Mouse (Mus musculus): Measurements from ENCODE around the gene Frrs1. TPM values are rescaled to one million over a fixed set of nuclear protein-coding genes. Genes with fewer than 3 reads are reported as not detected.

Frrs1 gene
- polyA plus RNA-seq, 2 experiments = 20.5 to 30.5 TPM

DNA sequence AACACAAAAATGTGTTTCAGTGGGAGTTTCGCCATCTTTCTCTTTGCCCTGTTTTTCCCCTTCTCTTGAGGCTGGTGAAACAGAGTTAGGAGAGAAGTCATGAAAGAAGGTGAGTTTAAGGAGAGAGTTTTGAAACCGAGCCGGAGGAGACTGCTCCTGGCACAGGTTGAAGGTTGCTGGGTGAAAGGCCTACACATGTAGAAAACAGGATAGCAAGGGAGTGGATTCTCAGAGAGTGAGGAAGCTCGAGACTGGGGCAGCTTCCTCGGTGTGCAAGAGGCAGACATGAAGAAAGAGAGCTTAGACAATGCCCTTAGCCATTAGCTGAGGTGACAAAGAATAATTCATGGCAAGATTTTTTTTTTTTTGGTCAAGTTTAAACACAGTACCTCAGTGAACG lies 94.1 kb downstream of the Frrs1 start:
- H3K4me1 ChIP-seq (replicated peaks; ENCODE audit: control insufficient read depth in 2 of 2, insufficient read depth in 2 of 2, low read length in 1 of 2) = 0 out of 4 replicates have a peak, but pooled peaks cover 0 to 2% of the 10 kb centered on the region in 2 experiments
- H3K27ac ChIP-seq = no peak overlapping the region
- no peaks in the 10 kb centered on the region for H3K27me3 ChIP-seq (ENCODE audit: control insufficient read depth, insufficient read depth, low read length)
- H3K4me2 ChIP-seq (ENCODE audit: low read depth) = no peak overlapping the region
- ATAC-seq (ENCODE audit: insufficient read depth) (no peak), DNase-seq (ENCODE audit: low read depth in 3 of 3, low spot score in 3 of 3) (no peak)
- no peak overlapping the region for H3K9ac ChIP-seq (replicated peaks)
- 55% methylated on average over 6 of the region's 6 CpGs for WGBS (ENCODE audit: insufficient replicate concordance)
- no peaks in the 10 kb centered on the region for H3K9me3 ChIP-seq (ENCODE audit: control insufficient read depth, low read length)
- no peak overlapping the region for H3K4me3 ChIP-seq (ENCODE audit: insufficient read depth in 1 of 2, low read depth in 2 of 2, low read length in 2 of 2)
- TF ChIP-seq EP300 (IDR thresholded peaks at IDR 0.05; ENCODE audit: low read depth) (no peak), CTCF (IDR thresholded peaks at IDR 0.05; ENCODE audit: low read depth) (no peak)
- H3K36me3 ChIP-seq (replicated peaks; ENCODE audit: control insufficient read depth, insufficient read depth, low read depth) = no peaks in the 10 kb centered on the region

- Histone ChIP-seq H3K27ac (no peak overlapping the region), H3K36me3 (replicated peaks; ENCODE audit: control insufficient read depth, insufficient read depth, low read depth) (no peaks in the 10 kb centered on the region), H3K4me3 (ENCODE audit: insufficient read depth in 1 of 2, low read depth in 2 of 2, low read length in 2 of 2) (no peak overlapping the region), H3K9ac (replicated peaks) (no peak overlapping the region), H3K27me3 (ENCODE audit: control insufficient read depth, insufficient read depth, low read length) (no peaks in the 10 kb centered on the region), H3K4me2 (ENCODE audit: low read depth) (no peak overlapping the region), H3K9me3 (ENCODE audit: control insufficient read depth, low read length) (no peaks in the 10 kb centered on the region), H3K4me1 (replicated peaks; ENCODE audit: control insufficient read depth in 2 of 2, insufficient read depth in 2 of 2, low read length in 1 of 2) (0 out of 4 replicates have a peak, but pooled peaks cover 0 to 2% of the 10 kb centered on the region in 2 experiments)
- no peak for TF ChIP-seq EP300 (IDR thresholded peaks at IDR 0.05; ENCODE audit: low read depth)
- TF ChIP-seq CTCF (IDR thresholded peaks at IDR 0.05; ENCODE audit: low read depth) = no peak
- ATAC-seq (ENCODE audit: insufficient read depth) (no peak), DNase-seq (ENCODE audit: low read depth in 3 of 3, low spot score in 3 of 3) (no peak)
- 55% methylated on average over 6 of the region's 6 CpGs for WGBS (ENCODE audit: insufficient replicate concordance)
These were observed 95.8 kb downstream of the Frrs1 start for GRCm38 (mm10) chr3:116955061-116955460.

Other genes with a start within 250 kb of the Frrs1 start
- 3.7 and 7.3 TPM in 2 replicates for gene Trmt13, start 244.9 kb upstream of the Frrs1 start, polyA plus RNA-seq (2012; rRNA removed)
- gene Trmt13, start 244.9 kb upstream of the Frrs1 start, polyA plus RNA-seq (2014; fragmentation: Nextera tagmentation; extraction: Ambion mirVana) = 5.2 and 7.8 TPM in 2 replicates
- gene Mfsd14a, start 196.8 kb upstream of the Frrs1 start, polyA plus RNA-seq (2012; rRNA removed) = 12.3 and 15.5 TPM in 2 replicates
- gene Mfsd14a, start 196.8 kb upstream of the Frrs1 start, polyA plus RNA-seq (2014; fragmentation: Nextera tagmentation; extraction: Ambion mirVana) = 33.0 and 35.1 TPM in 2 replicates
- not detected in 2 replicates for gene Gm43191, start 178.2 kb upstream of the Frrs1 start, polyA plus RNA-seq (2012; rRNA removed)
- not detected in 2 replicates for gene Gm43191, start 178.2 kb upstream of the Frrs1 start, polyA plus RNA-seq (2014; fragmentation: Nextera tagmentation; extraction: Ambion mirVana)
- 6.1 and 7.6 TPM in 2 replicates for gene Slc35a3, start 146.6 kb upstream of the Frrs1 start, polyA plus RNA-seq (2012; rRNA removed)
- 6.0 and 6.5 TPM in 2 replicates for gene Slc35a3, start 146.6 kb upstream of the Frrs1 start, polyA plus RNA-seq (2014; fragmentation: Nextera tagmentation; extraction: Ambion mirVana)
- gene Agl, start 51.3 kb upstream of the Frrs1 start, polyA plus RNA-seq (2012; rRNA removed) = 2.1 and 2.6 TPM in 2 replicates
- gene Agl, start 51.3 kb upstream of the Frrs1 start, polyA plus RNA-seq (2014; fragmentation: Nextera tagmentation; extraction: Ambion mirVana) = 4.4 and 4.6 TPM in 2 replicates
- gene 4930455H04Rik, start 108.8 kb downstream of the Frrs1 start, polyA plus RNA-seq (2012; rRNA removed) = not detected in 2 replicates
- not detected in 2 replicates for gene 4930455H04Rik, start 108.8 kb downstream of the Frrs1 start, polyA plus RNA-seq (2014; fragmentation: Nextera tagmentation; extraction: Ambion mirVana)
- gene Palmd, start 109.5 kb downstream of the Frrs1 start, polyA plus RNA-seq (2012; rRNA removed) = 0.77 and 1.3 TPM in 2 replicates
- gene Palmd, start 109.5 kb downstream of the Frrs1 start, polyA plus RNA-seq (2014; fragmentation: Nextera tagmentation; extraction: Ambion mirVana) = 2.2 and 2.8 TPM in 2 replicates

All from liver, embryonic 14.5 days (tissue).